Mouse (Mus musculus) limb, embryonic 14.5 days (tissue): ENCODE measurements around the gene Pgm1. TPM values are rescaled to one million over a fixed set of nuclear protein-coding genes. Genes with fewer than 3 reads are reported as not detected.

Experiments used
- ATAC-seq: fragments of 200-750 bp; cut with Nextera tagmentation; 2 replicates; pipeline ENCODE4 v1.8.0; 2017; ENCODE audit warnings: low read depth, moderate number of reproducible peaks, moderate TSS enrichment; ENCODE audit not compliant: low FRiP score
- DNase-seq: peaks from one replicate; pipeline ENCODE4 v3.0.0-alpha.2; 2015; ENCODE audit warnings: low spot score
- H3K27ac ChIP-seq: fragments of 300-500 bp; sonication (generic); replicated peaks from 2 replicates; pipeline ENCODE4 v1.5.1; 2014; ENCODE audit warnings: low read depth, mild to moderate bottlenecking, low read length, moderate library complexity, mixed read lengths
- H3K27me3 ChIP-seq: fragments of 300-500 bp; sonication (generic); 2 replicates; pipeline ENCODE4 v1.6.1; 2014; ENCODE audit warnings: low read length, mixed read lengths; ENCODE audit not compliant: control insufficient read depth, insufficient read depth
- H3K36me3 ChIP-seq: fragments of 300-500 bp; sonication (generic); 2 replicates; pipeline ENCODE4 v1.6.1; 2014; ENCODE audit warnings: mild to moderate bottlenecking, low read length, moderate library complexity, mixed read lengths; ENCODE audit not compliant: control insufficient read depth, insufficient read depth
- H3K4me1 ChIP-seq: fragments of 300-500 bp; sonication (generic); 2 replicates; pipeline ENCODE4 v1.6.1; 2014; ENCODE audit warnings: antibody characterized with exemption, low read length, mixed read lengths; ENCODE audit not compliant: control insufficient read depth, insufficient read depth
- H3K4me2 ChIP-seq: fragments of 300-500 bp; sonication (generic); replicated peaks from 2 replicates; pipeline ENCODE4 v1.6.1; 2014; ENCODE audit warnings: low read depth, mild to moderate bottlenecking, low read length, moderate library complexity; ENCODE audit not compliant: severe bottlenecking
- H3K4me3 ChIP-seq: fragments of 300-500 bp; sonication (generic); replicated peaks from 2 replicates; pipeline ENCODE4 v1.5.1; 2014; ENCODE audit warnings: low read length
- H3K9ac ChIP-seq: fragments of 300-500 bp; sonication (generic); 2 replicates; pipeline ENCODE4 v1.6.1; 2014; ENCODE audit warnings: mild to moderate bottlenecking, low read depth, low read length, moderate library complexity; ENCODE audit not compliant: severe bottlenecking
- H3K9me3 ChIP-seq: fragments of 300-500 bp; sonication (generic); 2 replicates; pipeline ENCODE4 v1.6.1; 2016; ENCODE audit warnings: low read length; ENCODE audit not compliant: control insufficient read depth
- POLR2A ChIP-seq: fragments of 200-500 bp; IDR thresholded peaks from 2 replicates; pipeline ENCODE4 v1.8.0; 2012; ENCODE audit warnings: inconsistent platforms, mild to moderate bottlenecking, moderate library complexity, borderline replicate concordance; ENCODE audit not compliant: insufficient read depth, insufficient read length; ENCODE audit errors: extremely low read depth
- WGBS: fragments of 180-500 bp; shearing (Covaris S2); extraction: QIAGEN DNeasy Blood & Tissue Kit; methylation state at CpG from one replicate; pipeline ENCODE4 v1.1.7; 2014; 5-methylcytosine and 5-hydroxymethylcytosine counted together
- polyA plus RNA-seq, 2 experiments: library from polyadenylated mRNA; depleted of rRNA in 1 of 2; stranded (reverse) in 1 of 2; unstranded in 1 of 2; fragments of >200 nt; fragmentation: Nextera tagmentation in 1 of 2; extraction: Ambion mirVana in 1 of 2; gene quantifications; 2 replicates each; pipeline versions ENCODE4 v1.2.1 to v1.2.3; 2012 to 2014

Gene Pgm1
- polyA plus RNA-seq, 2 experiments: 39.8 to 54.6 TPM

GRCm38 (mm10) chr4:99970097-99970496 is 40.9 kb downstream of the Pgm1 start:
- ATAC-seq: no peak
- no peak for TF ChIP-seq POLR2A
- peak; percentile 37 for DNase-seq
- 63% methylated on average over 4 of the region's 4 CpGs for WGBS
- Histone ChIP-seq H3K4me2 (no peak overlapping the region), H3K4me1 (peaks cover 19% of the 10 kb centered on the region), H3K9ac (no peak overlapping the region), H3K4me3 (no peak overlapping the region), H3K27ac (no peak overlapping the region), H3K9me3 (no peaks in the 10 kb centered on the region), H3K27me3 (no peaks in the 10 kb centered on the region), H3K36me3 (peaks cover 13% of the 10 kb centered on the region)

GRCm38 (mm10) chr4:99972886-99973285 is 43.7 kb downstream of the Pgm1 start:
- ATAC-seq (no peak), DNase-seq (no peak)
- 85% methylated on average over 6 of the region's 6 CpGs for WGBS
- no peak for TF ChIP-seq POLR2A
- H3K4me1 ChIP-seq: peaks cover 12% of the 10 kb centered on the region
- no peak overlapping the region for H3K9ac ChIP-seq
- peaks cover 7% of the 10 kb centered on the region; the same call in 1 of the 2 replicates for H3K36me3 ChIP-seq
- no peaks in the 10 kb centered on the region for H3K9me3 ChIP-seq
- no peak overlapping the region for H3K4me2 ChIP-seq
- no peak overlapping the region for H3K4me3 ChIP-seq
- no peaks in the 10 kb centered on the region for H3K27me3 ChIP-seq
- no peak overlapping the region for H3K27ac ChIP-seq

GRCm38 (mm10) chr4:99973931-99974330 is 44.7 kb downstream of the Pgm1 start:
- Histone ChIP-seq H3K4me3 (no peak overlapping the region), H3K27ac (no peak overlapping the region), H3K27me3 (no peaks in the 10 kb centered on the region), H3K4me2 (no peak overlapping the region), H3K9me3 (no peaks in the 10 kb centered on the region), H3K36me3 (peaks cover 6% of the 10 kb centered on the region; the same call in 1 of the 2 replicates), H3K4me1 (peaks cover 12% of the 10 kb centered on the region), H3K9ac (no peak overlapping the region)
- 94% methylated on average over 1 of the region's 1 CpGs for WGBS
- DNase-seq (no peak), ATAC-seq (no peak)
- TF ChIP-seq POLR2A: no peak

GRCm38 (mm10) chr4:99974375-99974774 is 45.2 kb downstream of the Pgm1 start:
- no peak overlapping the region for H3K27ac ChIP-seq
- peaks cover 8% of the 10 kb centered on the region; the same call in 1 of the 2 replicates for H3K4me1 ChIP-seq
- H3K9ac ChIP-seq: no peak overlapping the region
- no peak for TF ChIP-seq POLR2A
- no peak overlapping the region for H3K4me2 ChIP-seq
- peaks cover 6% of the 10 kb centered on the region; the same call in 1 of the 2 replicates for H3K36me3 ChIP-seq
- no peaks in the 10 kb centered on the region for H3K9me3 ChIP-seq
- no peak overlapping the region for H3K4me3 ChIP-seq
- DNase-seq: no peak
- 69% methylated on average over 5 of the region's 5 CpGs for WGBS
- peak; percentile 50; the same call in 1 of the 2 replicates for ATAC-seq
- H3K27me3 ChIP-seq: no peaks in the 10 kb centered on the region

- DNase-seq (peak; percentile 23), ATAC-seq (no peak)
- H3K9ac ChIP-seq: no peak overlapping the region
- TF ChIP-seq POLR2A: no peak
- H3K27me3 ChIP-seq: no peaks in the 10 kb centered on the region
- H3K4me3 ChIP-seq: no peak overlapping the region
- 89% methylated on average over 5 of the region's 5 CpGs for WGBS
- no peak overlapping the region for H3K4me2 ChIP-seq
- H3K27ac ChIP-seq: no peak overlapping the region
- no peaks in the 10 kb centered on the region for H3K4me1 ChIP-seq
- no peaks in the 10 kb centered on the region for H3K9me3 ChIP-seq
- 0 out of 2 replicates have a peak, but pooled peaks cover 5% of the 10 kb centered on the region for H3K36me3 ChIP-seq
Observed at GRCm38 (mm10) chr4:99979326-99979725, 50.1 kb downstream of the Pgm1 start.

- no peaks in the 10 kb centered on the region for H3K27me3 ChIP-seq
- DNase-seq: no peak
- no peak overlapping the region for H3K4me2 ChIP-seq
- H3K4me3 ChIP-seq: no peak overlapping the region
- H3K9me3 ChIP-seq: no peaks in the 10 kb centered on the region
- H3K9ac ChIP-seq: no peak overlapping the region
- TF ChIP-seq POLR2A: no peak
- WGBS: 78% methylated on average over 2 of the region's 2 CpGs
- H3K4me1 ChIP-seq: no peaks in the 10 kb centered on the region
- H3K27ac ChIP-seq: no peak overlapping the region
- 0 out of 2 replicates have a peak, but pooled peaks cover 2% of the 10 kb centered on the region for H3K36me3 ChIP-seq
- no peak for ATAC-seq
Observed at GRCm38 (mm10) chr4:99981216-99981615, 52.0 kb downstream of the Pgm1 start.
